In the genomic region with DNA sequence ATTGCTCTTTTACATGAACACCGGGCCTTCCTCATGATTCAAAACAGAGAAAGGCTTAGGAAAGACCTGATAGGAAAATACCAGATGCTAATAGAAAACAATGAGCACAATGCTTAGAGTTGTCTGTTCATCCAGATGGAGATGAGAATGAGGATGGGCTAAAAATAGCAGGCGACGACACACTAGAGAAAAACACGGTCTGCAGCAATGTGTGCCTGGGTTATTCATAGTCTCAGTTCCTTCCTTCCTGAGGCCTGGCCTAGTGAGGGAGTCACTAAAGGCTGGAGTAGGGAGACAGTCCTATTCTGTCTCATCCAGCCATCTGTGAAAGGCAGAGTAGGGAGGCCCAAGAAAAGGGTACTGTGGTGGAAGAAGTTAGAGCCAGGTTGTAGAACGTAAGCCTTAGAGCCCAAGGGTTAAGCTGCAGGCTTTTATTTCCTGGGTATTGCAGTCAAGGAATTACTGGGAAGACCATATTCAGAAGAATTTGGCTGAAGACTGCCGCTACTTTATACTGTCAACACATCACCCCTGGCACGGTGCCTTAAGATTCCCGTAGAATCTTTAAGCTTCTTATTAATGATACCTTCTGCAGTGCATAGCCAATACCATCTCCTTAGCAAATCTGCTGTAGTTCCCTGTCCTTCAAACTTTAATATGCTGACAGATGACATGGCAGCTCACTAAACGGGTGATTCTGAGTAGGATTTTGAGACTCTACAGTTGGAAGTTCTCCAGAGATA, we compare ENCODE assay signal across 10 mouse cellular contexts. TPM values are rescaled to one million over a fixed set of nuclear protein-coding genes. Genes with fewer than 3 reads are reported as not detected.
A peak's percentile ranks its signal among the peaks of the same experiment; 100 is the strongest.
DNase-seq lines count a peak whose midpoint lies in the region; ATAC-seq and TF ChIP-seq lines count a peak whose summit lies in the region.
"Had no signal": no experiment of that assay in that cellular context is flagged by ENCODE, and none has a peak within 500 bp of the region (broad histone marks: within the 10 kb centered on the region; RNA-seq: fewer than 3 reads in every experiment).

No protein-coding gene starts in this region.

- no peak for DNase-seq in lung, adult 2 months
- peak; percentile 58 to 77 for DNase-seq in heart, adult 9 months (ENCODE audit: low spot score in 2 of 2)
- peak; percentile 62 for DNase-seq in lung, postnatal 10 days
- DNase-seq in ovary, postnatal 14 days (ENCODE audit: low spot score) = no peak
- DNase-seq in urinary bladder, postnatal 25 days (ENCODE audit: low spot score) = no peak
- no peak for DNase-seq in testis, postnatal 14 days (ENCODE audit: low spot score)

- H3K27me3 ChIP-seq in lung, embryonic 16.5 days (ENCODE audit: control insufficient read depth, insufficient read depth, low read depth, low read length) = no peaks in the 10 kb centered on the region
- H3K27me3 ChIP-seq in kidney, embryonic 15.5 days = no peaks in the 10 kb centered on the region

- 41% methylated on average over 9 of the region's 9 CpGs for WGBS in lung, embryonic 16.5 days
- 37% methylated on average over 9 of the region's 9 CpGs for WGBS in lung, adult 2 months
- WGBS in kidney, embryonic 15.5 days = 73% methylated on average over 9 of the region's 9 CpGs

- H3K9me3 ChIP-seq in lung, embryonic 16.5 days (ENCODE audit: control insufficient read depth, low read length) = peaks cover 5% of the 10 kb centered on the region
- H3K9me3 ChIP-seq in kidney, embryonic 15.5 days (replicated peaks) = no peaks in the 10 kb centered on the region
- H3K9me3 ChIP-seq: G1E had no signal

- peak; percentile 82 for ATAC-seq in lung, embryonic 16.5 days (ENCODE audit: low read depth)
- ATAC-seq in kidney, embryonic 15.5 days (replicated peaks; ENCODE audit: low FRiP score) = no peak

- no peaks in the 10 kb centered on the region for H3K36me3 ChIP-seq in lung, embryonic 16.5 days (ENCODE audit: control insufficient read depth, insufficient read depth, low read length)
- H3K36me3 ChIP-seq in kidney, embryonic 15.5 days = no peaks in the 10 kb centered on the region
- H3K36me3 ChIP-seq: G1E had no signal

- no peak overlapping the region for H3K4me2 ChIP-seq in lung, embryonic 16.5 days (ENCODE audit: low read depth, low read length)
- H3K4me2 ChIP-seq in kidney, embryonic 15.5 days = no peak overlapping the region

- H3K4me1 ChIP-seq in lung, embryonic 16.5 days (replicated peaks; ENCODE audit: control insufficient read depth, insufficient read depth, low read length) = peaks cover 12% of the 10 kb centered on the region
- H3K4me1 ChIP-seq in lung, adult 2 months (ENCODE audit: control insufficient read depth, insufficient read depth, low read length) = peaks cover 2% of the 10 kb centered on the region; the same call in 1 of the 2 replicates
- H3K4me1 ChIP-seq in kidney, embryonic 15.5 days = peaks cover 28% of the 10 kb centered on the region

- no peak overlapping the region for H3K4me3 ChIP-seq in lung, embryonic 16.5 days (ENCODE audit: low read length)
- H3K4me3 ChIP-seq in lung, adult 2 months (replicated peaks; ENCODE audit: extremely low read depth, low read depth, low read length) = no peak overlapping the region
- H3K4me3 ChIP-seq in kidney, embryonic 15.5 days (replicated peaks) = no peak overlapping the region
- H3K4me3 ChIP-seq: erythroblast, embryonic 14.5 days had no signal

- no peak for TF ChIP-seq CTCF in lung, adult 2 months (IDR thresholded peaks at IDR 0.05; ENCODE audit: insufficient read depth, low read length)

- peak overlapping the region; percentile 32; the same call in 1 of the 2 replicates for H3K9ac ChIP-seq in lung, embryonic 16.5 days (ENCODE audit: low read length)
- H3K9ac ChIP-seq in kidney, embryonic 15.5 days = no peak overlapping the region

- no peak for TF ChIP-seq POLR2A in lung, adult 2 months (IDR thresholded peaks at IDR 0.05; ENCODE audit: borderline replicate concordance, extremely low read depth, low read depth, low read length)

- peak overlapping the region; percentile 82 for H3K27ac ChIP-seq in lung, embryonic 16.5 days (ENCODE audit: low read length)
- H3K27ac ChIP-seq in kidney, embryonic 15.5 days = peak overlapping the region; percentile 64

RNA-seq across cellular contexts. Expression of a gene that starts 43.2 kb away (rescaled TPM):
- polyA plus RNA-seq in lung, embryonic 16.5 days (2015; fragmentation: Nextera tagmentation; extraction: Ambion mirVana) = 8.1 and 8.4 TPM in 2 replicates
- polyA plus RNA-seq in lung, adult 2 months (2012; rRNA removed) = 3.1 and 3.2 TPM in 2 replicates
- 10.5 and 11.3 TPM in 2 replicates for polyA plus RNA-seq in kidney, embryonic 15.5 days (2015; fragmentation: Nextera tagmentation; extraction: Ambion mirVana)

Comparison
In these comparisons a context has a peak if more than half of its experiments do, and no peak if none do; other contexts are left out.
1. DNase-seq: peak in heart, adult 9 months (2 of 2) and lung, postnatal 10 days (single experiment); none in lung, adult 2 months (single experiment), ovary, postnatal 14 days (single experiment), urinary bladder, postnatal 25 days (single experiment) and testis, postnatal 14 days (single experiment).